Mouse (Mus musculus) spleen, adult 2 months (tissue): ENCODE results near the gene 4933428G20Rik. TPM values are rescaled to one million over a fixed set of nuclear protein-coding genes. Genes with fewer than 3 reads are reported as not detected.

Source experiments
- DNase-seq, 2 experiments: peaks; one replicate each; pipeline versions ENCODE4 v3.0.0 to v3.0.0-alpha.2; 2012 to 2021; ENCODE audit warnings: low spot score in 2 of 2, low read depth in 1 of 2
- H3K27ac ChIP-seq: fragments of 200-500 bp; 2 replicates; pipeline ENCODE4 v1.5.1; 2012; ENCODE audit warnings: low read length, inconsistent platforms; ENCODE audit not compliant: insufficient read depth
- H3K27me3 ChIP-seq: fragments of 200-500 bp; 2 replicates; pipeline ENCODE4 v1.6.1; 2012; ENCODE audit warnings: mild to moderate bottlenecking, moderate library complexity, low read length, inconsistent platforms; ENCODE audit not compliant: control insufficient read depth, insufficient read depth
- H3K36me3 ChIP-seq: fragments of 200-500 bp; 2 replicates; pipeline ENCODE4 v1.6.1; 2012; ENCODE audit warnings: mild to moderate bottlenecking, low read length, inconsistent platforms; ENCODE audit not compliant: control insufficient read depth, insufficient read depth
- H3K4me1 ChIP-seq: fragments of 200-500 bp; 2 replicates; pipeline ENCODE4 v1.6.1; 2011; ENCODE audit warnings: inconsistent platforms; ENCODE audit not compliant: control insufficient read depth, insufficient read depth, insufficient read length
- H3K4me3 ChIP-seq: fragments of 200-500 bp; 2 replicates; pipeline ENCODE4 v1.5.1; 2011; ENCODE audit warnings: mild to moderate bottlenecking, inconsistent platforms; ENCODE audit not compliant: insufficient read depth, insufficient read length; ENCODE audit errors: extremely low read depth
- CTCF ChIP-seq: fragments of 200-500 bp; IDR thresholded peaks from 2 replicates; pipeline ENCODE4 v1.5.1; 2011; ENCODE audit warnings: mild to moderate bottlenecking, inconsistent platforms; ENCODE audit not compliant: insufficient read depth, insufficient read length, insufficient replicate concordance; ENCODE audit errors: extremely low read depth
- POLR2A ChIP-seq: fragments of 200-500 bp; IDR thresholded peaks from 2 replicates; pipeline ENCODE4 v1.6.1; 2011; ENCODE audit warnings: low read depth, low read length, inconsistent platforms
- WGBS: fragments of 180-500 bp; shearing (Covaris S2); methylation state at CpG from one replicate; pipeline ENCODE4 v1.1.7; 2018; 5-methylcytosine and 5-hydroxymethylcytosine counted together
- polyA plus RNA-seq: library from polyadenylated mRNA; depleted of rRNA; stranded (reverse); fragments of >200 nt; gene quantifications from 2 replicates; pipeline ENCODE4 v1.2.3, GENCODE M21; 2012; rRNA removed

The 4933428G20Rik gene
- polyA plus RNA-seq, 1 experiment, result not detected

DNA sequence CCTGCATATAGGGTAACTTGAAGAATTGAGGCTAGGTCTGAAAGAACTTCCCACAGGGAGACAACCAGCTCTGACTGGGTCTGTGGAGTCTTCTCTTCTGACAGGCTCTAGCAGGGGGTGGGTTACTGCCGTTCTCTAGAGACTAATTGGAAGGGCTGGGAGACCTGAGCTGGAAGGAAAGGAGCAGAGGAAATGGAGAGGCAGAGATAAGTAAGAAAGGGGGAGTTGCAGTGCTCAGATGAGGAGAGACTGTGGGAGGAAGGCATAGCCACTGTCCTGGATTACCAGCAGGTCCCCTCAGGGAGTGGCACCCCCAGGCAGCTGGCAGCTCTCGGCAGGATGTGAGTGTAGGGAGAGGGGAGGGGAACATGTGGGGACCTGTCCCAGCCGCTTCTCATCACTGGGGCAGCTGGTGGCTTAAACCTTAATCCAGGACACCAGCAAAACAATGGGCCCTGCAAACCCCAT, 58.4 kb downstream of the 4933428G20Rik start:
- no peak for TF ChIP-seq POLR2A
- Histone ChIP-seq H3K36me3 (no peaks in the 10 kb centered on the region; the same call in 1 of the 2 replicates), H3K27me3 (peaks cover 9% of the 10 kb centered on the region), H3K4me1 (peaks cover 5% of the 10 kb centered on the region; the same call in 1 of the 2 replicates), H3K4me3 (peak overlapping the region; percentile 50), H3K27ac (peak overlapping the region; percentile 37; the same call in 1 of the 2 replicates)
- DNase-seq, result no peak
- 18% methylated on average over 3 of the region's 3 CpGs for WGBS

DNA sequence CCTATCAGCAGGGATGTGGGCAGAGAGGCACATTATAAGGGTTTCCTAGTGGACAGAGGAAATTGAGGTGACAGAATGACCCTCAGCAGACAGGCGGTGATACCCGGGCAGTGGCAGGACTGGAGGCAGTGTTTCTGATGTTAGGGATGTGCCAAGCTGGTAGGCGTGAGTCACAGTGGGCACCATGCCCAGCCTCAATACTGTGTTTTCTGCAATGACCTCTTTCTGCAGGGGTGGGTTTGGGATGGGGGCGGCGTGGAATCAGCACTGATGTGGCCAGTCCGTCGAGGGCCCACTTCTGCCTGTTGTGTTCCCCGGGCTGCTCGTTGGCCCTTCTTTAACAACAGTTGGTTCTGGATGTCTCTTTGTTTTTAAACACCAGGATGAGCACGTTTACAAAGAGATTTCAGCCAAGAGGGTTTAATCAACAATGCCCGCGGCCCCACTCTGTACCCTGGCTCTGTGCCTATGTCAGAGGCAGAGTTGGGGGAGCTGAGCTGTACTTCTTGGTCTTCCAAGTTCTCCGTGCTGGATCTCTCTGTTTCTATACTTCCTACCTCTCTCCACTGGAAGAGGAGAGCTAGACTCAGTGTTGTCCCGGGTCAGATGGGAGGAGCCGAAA, 59.0 kb downstream of the 4933428G20Rik start:
- Histone ChIP-seq H3K4me1 (peaks cover 8% of the 10 kb centered on the region), H3K27ac (peak overlapping the region; percentile 37; the same call in 1 of the 2 replicates), H3K36me3 (no peaks in the 10 kb centered on the region; the same call in 1 of the 2 replicates), H3K27me3 (peaks cover 9% of the 10 kb centered on the region), H3K4me3 (peak overlapping the region; percentile 50)
- 41% methylated on average over 15 of the region's 15 CpGs for WGBS
- no peak for DNase-seq
- no peak for TF ChIP-seq POLR2A
- no peak for TF ChIP-seq CTCF

Other genes starting within 250 kb of the 4933428G20Rik start
- gene Npepps, start 219.7 kb downstream of the 4933428G20Rik start, polyA plus RNA-seq, result 11.2 and 11.7 TPM in 2 replicates
- gene Mrpl45, start 184.6 kb downstream of the 4933428G20Rik start, polyA plus RNA-seq, result 5.5 and 5.6 TPM in 2 replicates
- 0.02 and 0.05 TPM in 2 replicates for gene Gpr179, start 148.3 kb downstream of the 4933428G20Rik start, polyA plus RNA-seq
- gene Socs7, start 137.8 kb downstream of the 4933428G20Rik start, polyA plus RNA-seq, result 6.0 and 6.1 TPM in 2 replicates
- 39.7 and 50.2 TPM in 2 replicates for gene Arhgap23, start 84.8 kb downstream of the 4933428G20Rik start, polyA plus RNA-seq
- 0.13 TPM in 2 replicates for gene Srcin1, start 75.8 kb upstream of the 4933428G20Rik start, polyA plus RNA-seq
- 3.9 and 7.8 TPM in 2 replicates for gene Epop, start 129.4 kb upstream of the 4933428G20Rik start, polyA plus RNA-seq
- 65.8 and 93.7 TPM in 2 replicates for gene Mllt6, start 163.1 kb upstream of the 4933428G20Rik start, polyA plus RNA-seq
- gene Cisd3, start 185.5 kb upstream of the 4933428G20Rik start, polyA plus RNA-seq, result 17.3 and 18.5 TPM in 2 replicates
- 10.0 and 14.4 TPM in 2 replicates for gene Pcgf2, start 200.2 kb upstream of the 4933428G20Rik start, polyA plus RNA-seq
- gene Psmb3, start 203.1 kb upstream of the 4933428G20Rik start, polyA plus RNA-seq, result 151 and 203 TPM in 2 replicates
- gene Pip4k2b, start 244.4 kb upstream of the 4933428G20Rik start, polyA plus RNA-seq, result 17.6 and 19.1 TPM in 2 replicates